Mouse (Mus musculus) heart, adult 2 months (tissue): ENCODE data around the gene Gxylt2.

Experiments
- CTCF ChIP-seq: fragments of 200-600 bp; IDR thresholded peaks from 2 replicates; pipeline ENCODE4 v1.8.1; 2022; ENCODE audit warnings: antibody characterized with exemption, mild to moderate bottlenecking, moderate library complexity
- POLR2A ChIP-seq: fragments of 200-500 bp; IDR thresholded peaks from 2 replicates; pipeline ENCODE4 v1.6.1; 2011; ENCODE audit warnings: mild to moderate bottlenecking, low read depth, low read length, control low read depth; ENCODE audit not compliant: insufficient read depth

DNA sequence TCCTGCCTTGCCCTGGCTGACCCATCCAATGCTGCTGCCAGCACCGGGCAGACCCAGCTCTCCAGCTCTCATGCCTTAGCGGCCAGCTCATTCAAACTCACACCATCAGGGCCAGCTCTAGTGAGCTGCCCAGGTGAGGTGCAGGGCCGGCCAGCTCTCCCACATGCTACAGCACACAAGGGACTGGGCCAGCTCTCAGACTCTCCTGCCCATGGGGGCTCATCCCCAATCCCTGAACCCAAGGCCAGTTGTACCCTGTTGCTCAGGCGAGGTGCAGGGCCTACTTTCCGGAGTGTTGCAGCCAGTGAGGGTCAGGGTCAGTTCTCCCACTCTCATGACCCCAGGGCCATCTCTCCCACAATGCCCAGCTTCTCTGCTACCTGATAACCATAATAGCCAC is 74.1 kb downstream of the Gxylt2 start:
- TF ChIP-seq CTCF = no peak
- no peak for TF ChIP-seq POLR2A
